Mouse (Mus musculus): ENCODE results near the gene Sgms1.

DNA sequence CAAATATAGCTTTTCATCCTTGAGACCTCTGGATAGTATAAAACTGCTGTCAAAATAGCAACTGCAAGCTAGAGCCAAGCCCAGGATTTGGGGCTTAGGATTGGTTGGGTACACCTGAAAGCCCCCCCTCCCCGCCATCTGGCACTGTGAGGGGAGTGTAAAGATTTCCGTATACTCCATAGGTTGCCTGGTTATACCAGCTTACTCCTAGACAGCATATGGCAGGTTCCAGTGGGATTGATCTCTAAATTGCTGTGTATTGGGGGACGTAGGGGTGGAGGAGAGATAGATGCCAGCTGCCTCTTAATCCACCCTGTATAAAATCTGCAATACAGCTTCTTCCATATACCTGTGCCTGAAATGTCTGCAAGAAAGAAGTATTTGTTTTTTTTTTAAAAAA lies 35.2 kb upstream of the Sgms1 start:
- no peak for TF ChIP-seq GATA1 (IDR thresholded peaks at IDR 0.05; ENCODE audit: borderline replicate concordance, low read length)
- TF ChIP-seq FLI1 (IDR thresholded peaks at IDR 0.05; ENCODE audit: low read length) = no peak
